Mouse (Mus musculus) adrenal gland, adult 10 weeks (tissue): ENCODE data around the gene Gpsm2. TPM values are rescaled to one million over a fixed set of nuclear protein-coding genes. Genes with fewer than 3 reads are reported as not detected.

Experiments used
- polyA plus RNA-seq: library from polyadenylated mRNA; stranded (reverse); fragments of 350-450 nt; fragmentation: Illumina TruSeq; extraction: RNeasy Lipid Tissue Mini Kit (QIAGEN cat#74804); gene quantifications from one replicate; pipeline ENCODE4 v1.2.3, GENCODE M21; 2014; ENCODE audit warnings: low read depth, low replicate concordance

The Gpsm2 gene
- 4.9 TPM for polyA plus RNA-seq

GRCm38 (mm10) chr3:108722036-108722872 lies at the start of gene Gpsm2:
Gene Gpsm2 (minus strand): TSS chr3:108722309.

GRCm38 (mm10) chr3:108739045-108739708 lies 17.1 kb upstream of the Gpsm2 start, which contains the start of gene Aknad1:
Gene Aknad1 (plus strand): TSS chr3:108739658.

GRCm38 (mm10) chr3:108653710-108654379 lies 68.3 kb downstream of the Gpsm2 start, which contains the start of gene Clcc1:
Gene Clcc1 (plus strand): TSS chr3:108653913.

Other genes with a start within 250 kb of the Gpsm2 start
- not detected for gene 1700013F07Rik, start 188.2 kb downstream of the Gpsm2 start, polyA plus RNA-seq
- gene 5330417C22Rik, start 185.8 kb downstream of the Gpsm2 start, polyA plus RNA-seq = 1.0 TPM
- gene Tmem167b, start 159.8 kb downstream of the Gpsm2 start, polyA plus RNA-seq = 122 TPM
- gene Taf13, start 150.6 kb downstream of the Gpsm2 start, polyA plus RNA-seq = 107 TPM
- 37.4 TPM for gene Wdr47, start 131.0 kb downstream of the Gpsm2 start, polyA plus RNA-seq
- 43.8 TPM for gene Clcc1, start 68.4 kb downstream of the Gpsm2 start, polyA plus RNA-seq
- gene Aknad1, start 17.3 kb upstream of the Gpsm2 start, polyA plus RNA-seq = not detected
- 191 TPM for gene Stxbp3, start 118.2 kb upstream of the Gpsm2 start, polyA plus RNA-seq
- 0.87 TPM for gene Fndc7, start 167.7 kb upstream of the Gpsm2 start, polyA plus RNA-seq
- 171 TPM for gene Prpf38b, start 189.4 kb upstream of the Gpsm2 start, polyA plus RNA-seq
- not detected for gene Henmt1, start 217.6 kb upstream of the Gpsm2 start, polyA plus RNA-seq
- not detected for gene Gm9857, start 218.1 kb upstream of the Gpsm2 start, polyA plus RNA-seq